Mouse (Mus musculus): ENCODE data around the gene Gm49398. TPM values are rescaled to one million over a fixed set of nuclear protein-coding genes. Genes with fewer than 3 reads are reported as not detected.
A peak's percentile ranks its signal among the peaks of the same experiment; 100 is the strongest.

Gm49398 gene
- not detected for total RNA-seq (2021)
- long read RNA-seq, result 0 reads

DNA sequence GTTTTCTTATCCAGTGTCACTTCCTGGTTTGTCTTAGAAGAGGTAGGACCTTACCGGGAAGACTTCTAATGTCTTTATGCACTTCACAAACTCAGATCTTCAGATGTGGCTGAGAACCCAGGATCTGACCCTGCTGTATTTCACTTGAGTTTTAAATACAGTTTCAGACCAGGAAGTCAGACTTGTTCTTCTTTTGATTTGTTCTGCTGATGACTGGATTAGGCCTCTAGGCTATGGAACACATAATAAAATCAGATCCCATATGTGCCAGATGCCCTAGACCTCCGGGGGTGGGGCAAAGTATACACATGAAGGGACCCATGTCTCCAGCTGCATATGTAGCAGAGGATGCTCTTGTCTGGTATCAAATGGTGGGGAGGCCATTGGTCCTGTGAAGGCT is at the start of gene Gm49398:
Gene Gm49398 (minus strand): TSS at position 101 of the 400 bp plus-strand sequence.
- no peak for DNase-seq (ENCODE audit: low spot score in 2 of 2)

DNA sequence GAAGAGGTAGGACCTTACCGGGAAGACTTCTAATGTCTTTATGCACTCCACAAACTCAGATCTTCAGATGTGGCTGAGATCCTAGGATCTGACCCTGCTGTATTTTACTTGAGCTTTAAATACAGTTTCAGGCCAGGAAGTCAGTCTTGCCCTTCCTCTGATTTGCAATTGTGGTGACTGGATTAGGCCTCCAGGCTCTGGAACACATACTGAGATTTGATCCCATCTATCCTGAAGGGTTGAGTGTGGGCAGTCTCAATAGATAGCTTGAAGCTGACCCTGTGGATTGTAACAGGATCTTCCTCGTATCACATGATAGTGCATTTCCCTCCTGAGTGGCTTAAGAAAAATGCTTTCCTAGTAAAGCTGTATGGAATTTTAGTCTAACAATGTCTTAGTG is 33.4 kb downstream of the Gm49398 start, which contains the start of gene Cts8:
Gene Cts8 (minus strand): TSS at position 101 of the 400 bp plus-strand sequence.
- no peak for DNase-seq (ENCODE audit: low spot score in 2 of 2)

DNA sequence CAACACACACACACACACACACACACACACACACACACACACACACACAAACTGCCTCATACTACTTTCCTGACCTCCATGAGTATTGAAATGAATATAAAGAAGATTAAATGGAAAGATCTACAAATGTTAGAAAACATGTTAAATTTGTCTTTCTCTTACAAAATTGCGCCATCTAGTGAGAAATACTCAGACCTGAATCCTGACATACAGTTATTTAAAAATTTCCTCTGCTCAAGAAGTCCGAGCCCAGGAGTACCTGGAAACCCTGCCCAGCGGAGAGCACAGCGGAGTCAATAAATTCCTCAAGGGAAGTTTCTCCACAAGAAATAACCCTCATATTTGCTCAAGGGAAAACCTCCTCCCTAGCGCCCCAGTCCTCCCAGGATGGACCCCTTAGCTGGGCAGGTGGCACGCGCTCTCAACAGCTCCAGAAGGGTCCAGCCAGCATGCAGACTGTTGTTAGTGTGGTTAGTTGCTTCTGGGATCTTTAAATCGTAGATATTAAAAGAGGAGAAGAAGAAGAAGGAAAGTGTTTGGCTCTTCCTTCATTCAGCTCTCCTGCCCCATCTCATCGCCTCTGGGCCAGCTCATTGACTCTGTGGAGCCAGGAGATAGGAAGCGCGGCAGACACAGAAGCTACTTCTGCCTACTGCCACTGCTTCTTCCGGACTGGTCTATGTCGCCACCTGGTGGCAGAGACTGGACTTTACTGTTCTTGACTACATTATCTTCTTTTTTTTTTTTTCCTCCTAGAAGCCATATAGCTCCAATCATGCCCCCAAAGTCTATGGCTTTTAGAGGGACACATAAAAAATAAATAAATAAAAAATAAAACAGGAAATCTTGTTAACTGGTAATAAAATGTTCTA is 47.3 kb downstream of the Gm49398 start:
- DNase-seq (ENCODE audit: low spot score in 2 of 2), result peak; percentile 1 to 59

DNA sequence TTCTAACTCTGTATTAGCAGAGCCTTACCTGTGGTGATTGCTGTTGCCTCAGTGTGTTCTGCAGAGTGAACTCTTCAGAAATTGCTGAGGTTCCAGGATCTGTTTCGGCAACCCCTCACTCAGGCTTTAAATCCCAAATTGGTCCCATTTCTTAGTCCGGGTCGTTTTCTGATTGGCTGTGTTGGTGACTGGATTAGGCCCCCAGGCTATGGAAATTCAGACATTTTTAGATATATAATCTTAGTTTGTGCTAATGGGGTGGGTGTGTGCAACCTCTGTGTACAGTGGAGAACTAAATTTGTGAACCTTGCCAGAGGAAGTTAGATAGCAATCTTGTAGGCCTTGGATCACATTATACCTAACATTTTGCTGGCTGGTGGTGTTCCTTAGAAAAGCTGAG is 85.3 kb downstream of the Gm49398 start, which contains the start of gene Cts6:
Gene Cts6 (minus strand): TSS at position 101 of the 400 bp plus-strand sequence.
- no peak for DNase-seq (ENCODE audit: low spot score in 2 of 2)

Small RNAs within 50 kb of the gene (microRNA-seq; reads per million reads assigned to microRNA genes)
- 0 reads per million in 2 experiments for gene Gm27704

Other genes with a start within 250 kb of the Gm49398 start
- gene Ctsq, start 248.2 kb downstream of the Gm49398 start, total RNA-seq (2021), result not detected
- not detected for gene Ctsr, start 124.6 kb downstream of the Gm49398 start, total RNA-seq (2021)
- gene Cts6, start 85.4 kb downstream of the Gm49398 start, total RNA-seq (2021), result not detected
- gene Cts8, start 33.5 kb downstream of the Gm49398 start, total RNA-seq (2021), result not detected
- not detected for gene Cts7, start 69.4 kb upstream of the Gm49398 start, total RNA-seq (2021)

All from layer of hippocampus, adult 18-20 months (tissue).